Mouse (Mus musculus): ENCODE measurements around the gene Git1. TPM values are rescaled to one million over a fixed set of nuclear protein-coding genes. Genes with fewer than 3 reads are reported as not detected.

Git1 gene
- polyA plus RNA-seq, 1 experiment from 2014 or later = 14.1 TPM

DNA sequence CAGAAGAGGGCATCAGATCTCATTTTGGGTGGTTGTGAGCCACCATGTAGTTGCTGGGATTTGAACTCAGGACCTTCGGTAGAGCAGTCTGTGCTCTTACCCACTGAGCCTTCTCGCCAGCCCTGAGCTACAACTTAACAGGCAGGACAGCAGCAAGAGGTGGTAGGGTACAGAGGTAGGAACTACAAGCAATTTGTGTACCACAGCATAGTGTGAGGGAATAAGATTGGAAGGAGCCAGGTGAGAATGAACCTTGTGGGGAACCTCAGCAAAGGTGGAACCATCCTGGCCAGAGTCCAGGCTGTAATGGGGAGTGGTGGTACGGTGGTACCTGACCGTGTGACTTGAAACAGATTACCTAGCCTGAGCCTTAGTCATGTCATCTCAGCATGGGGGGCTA, 8.6 kb downstream of the Git1 start:
- no peak overlapping the region for H3K27ac ChIP-seq (ENCODE audit: low read depth, low read length)
- peaks cover 58% of the 10 kb centered on the region for H3K36me3 ChIP-seq (ENCODE audit: control insufficient read depth, insufficient read depth, low read length)
- H3K9me3 ChIP-seq (ENCODE audit: control insufficient read depth, low read length) = no peaks in the 10 kb centered on the region
- peaks cover 15% of the 10 kb centered on the region for H3K4me1 ChIP-seq (replicated peaks; ENCODE audit: control insufficient read depth, insufficient read depth, low read length)
- no peak overlapping the region for H3K9ac ChIP-seq (ENCODE audit: low read depth, low read length)
- no peak overlapping the region for H3K4me3 ChIP-seq (ENCODE audit: low read depth, low read length)
- no peaks in the 10 kb centered on the region for H3K27me3 ChIP-seq (replicated peaks; ENCODE audit: control insufficient read depth, insufficient read depth, low read length)
- H3K4me2 ChIP-seq = no peak overlapping the region
- DNase-seq (ENCODE audit: low spot score) (no peak), ATAC-seq (replicated peaks; ENCODE audit: low FRiP score) (no peak)
- WGBS = 88% methylated on average over 4 of the region's 4 CpGs

DNA sequence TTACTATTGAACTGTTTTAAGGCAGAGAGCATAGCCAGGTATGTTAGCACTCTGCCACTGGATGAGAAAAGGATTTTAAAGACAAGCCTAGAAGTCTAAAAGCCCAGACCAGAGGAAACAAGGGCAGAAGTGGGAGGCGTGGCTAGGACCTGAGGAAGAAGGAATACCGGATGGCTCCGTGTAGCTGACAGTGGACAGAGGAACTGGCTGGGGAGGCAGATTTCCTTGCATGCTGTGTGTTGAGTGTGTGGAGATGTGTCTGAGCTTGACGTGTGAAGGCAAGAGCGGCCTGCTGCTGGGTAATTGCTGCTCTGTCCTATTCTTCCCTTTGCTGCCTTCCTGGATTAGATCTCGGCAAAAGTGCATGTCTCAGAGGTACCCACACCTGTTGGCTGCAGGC, 9.1 kb downstream of the Git1 start:
- no peak for ATAC-seq (replicated peaks; ENCODE audit: low FRiP score)
- H3K9ac ChIP-seq (ENCODE audit: low read depth, low read length) = no peak overlapping the region
- H3K36me3 ChIP-seq (ENCODE audit: control insufficient read depth, insufficient read depth, low read length) = peaks cover 60% of the 10 kb centered on the region
- H3K4me1 ChIP-seq (replicated peaks; ENCODE audit: control insufficient read depth, insufficient read depth, low read length) = peaks cover 10% of the 10 kb centered on the region
- no peaks in the 10 kb centered on the region for H3K27me3 ChIP-seq (replicated peaks; ENCODE audit: control insufficient read depth, insufficient read depth, low read length)
- 87% methylated on average over 6 of the region's 6 CpGs for WGBS
- H3K4me2 ChIP-seq = no peak overlapping the region
- H3K9me3 ChIP-seq (ENCODE audit: control insufficient read depth, low read length) = no peaks in the 10 kb centered on the region
- DNase-seq (ENCODE audit: low spot score) = no peak
- H3K27ac ChIP-seq (ENCODE audit: low read depth, low read length) = no peak overlapping the region
- H3K4me3 ChIP-seq (ENCODE audit: low read depth, low read length) = no peak overlapping the region

GRCm38 (mm10) chr11:77503511-77503910, 10.1 kb downstream of the Git1 start:
- Histone ChIP-seq H3K9ac (ENCODE audit: low read depth, low read length) (no peak overlapping the region), H3K27ac (ENCODE audit: low read depth, low read length) (no peak overlapping the region)

DNA sequence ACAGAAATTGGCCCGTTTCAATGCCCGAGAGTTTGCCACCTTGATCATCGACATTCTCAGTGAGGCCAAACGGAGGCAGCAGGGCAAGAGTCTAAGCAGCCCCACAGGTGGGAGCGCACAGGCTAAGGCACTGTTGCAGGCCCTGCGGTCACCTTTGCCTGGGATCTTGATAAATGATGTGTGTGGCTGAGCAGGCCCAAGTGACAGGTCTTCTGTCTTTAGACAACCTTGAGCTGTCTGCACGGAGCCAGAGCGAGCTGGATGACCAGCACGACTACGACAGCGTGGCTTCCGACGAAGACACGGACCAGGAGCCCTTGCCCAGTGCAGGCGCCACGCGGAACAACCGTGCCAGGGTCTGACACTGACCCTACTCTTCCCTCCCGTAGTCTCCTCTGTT, 11.0 kb downstream of the Git1 start:
- no peak overlapping the region for H3K9ac ChIP-seq (ENCODE audit: low read depth, low read length)
- H3K27ac ChIP-seq (ENCODE audit: low read depth, low read length) = no peak overlapping the region
- no peaks in the 10 kb centered on the region for H3K9me3 ChIP-seq (ENCODE audit: control insufficient read depth, low read length)
- H3K4me3 ChIP-seq (ENCODE audit: low read depth, low read length) = no peak overlapping the region
- H3K4me1 ChIP-seq (replicated peaks; ENCODE audit: control insufficient read depth, insufficient read depth, low read length) = peaks cover 5% of the 10 kb centered on the region
- H3K36me3 ChIP-seq (ENCODE audit: control insufficient read depth, insufficient read depth, low read length) = peaks cover 57% of the 10 kb centered on the region
- 87% methylated on average over 19 of the region's 19 CpGs for WGBS
- H3K4me2 ChIP-seq = no peak overlapping the region
- no peak for ATAC-seq (replicated peaks; ENCODE audit: low FRiP score)
- H3K27me3 ChIP-seq (replicated peaks; ENCODE audit: control insufficient read depth, insufficient read depth, low read length) = no peaks in the 10 kb centered on the region
- no peak for DNase-seq (ENCODE audit: low spot score)

More at GRCm38 (mm10) chr11:77503511-77503910, 10.1 kb downstream of the Git1 start:
- WGBS = 67% methylated on average over 3 of the region's 3 CpGs
- peaks cover 60% of the 10 kb centered on the region for H3K36me3 ChIP-seq (ENCODE audit: control insufficient read depth, insufficient read depth, low read length)
- no peak overlapping the region for H3K4me2 ChIP-seq
- no peak overlapping the region for H3K4me3 ChIP-seq (ENCODE audit: low read depth, low read length)
- DNase-seq (ENCODE audit: low spot score) (no peak), ATAC-seq (replicated peaks; ENCODE audit: low FRiP score) (no peak)
- H3K4me1 ChIP-seq (replicated peaks; ENCODE audit: control insufficient read depth, insufficient read depth, low read length) = peaks cover 5% of the 10 kb centered on the region
- no peaks in the 10 kb centered on the region for H3K9me3 ChIP-seq (ENCODE audit: control insufficient read depth, low read length)
- H3K27me3 ChIP-seq (replicated peaks; ENCODE audit: control insufficient read depth, insufficient read depth, low read length) = no peaks in the 10 kb centered on the region

GRCm38 (mm10) chr11:77505291-77505980, 12.1 kb downstream of the Git1 start:
- H3K4me1 ChIP-seq (replicated peaks; ENCODE audit: control insufficient read depth, insufficient read depth, low read length) = peaks cover 5% of the 10 kb centered on the region
- ATAC-seq (replicated peaks; ENCODE audit: low FRiP score) (no peak), DNase-seq (ENCODE audit: low spot score) (no peak)
- H3K36me3 ChIP-seq (ENCODE audit: control insufficient read depth, insufficient read depth, low read length) = peaks cover 49% of the 10 kb centered on the region
- H3K4me3 ChIP-seq (ENCODE audit: low read depth, low read length) = no peak overlapping the region
- H3K9ac ChIP-seq (ENCODE audit: low read depth, low read length) = no peak overlapping the region
- H3K27me3 ChIP-seq (replicated peaks; ENCODE audit: control insufficient read depth, insufficient read depth, low read length) = no peaks in the 10 kb centered on the region
- 89% methylated on average over 22 of the region's 22 CpGs for WGBS
- no peaks in the 10 kb centered on the region for H3K9me3 ChIP-seq (ENCODE audit: control insufficient read depth, low read length)
- no peak overlapping the region for H3K27ac ChIP-seq (ENCODE audit: low read depth, low read length)
- H3K4me2 ChIP-seq = no peak overlapping the region

GRCm38 (mm10) chr11:77506273-77506672, 12.9 kb downstream of the Git1 start:
- Histone ChIP-seq H3K9me3 (ENCODE audit: control insufficient read depth, low read length) (no peaks in the 10 kb centered on the region), H3K4me1 (replicated peaks; ENCODE audit: control insufficient read depth, insufficient read depth, low read length) (peaks cover 5% of the 10 kb centered on the region), H3K27me3 (replicated peaks; ENCODE audit: control insufficient read depth, insufficient read depth, low read length) (no peaks in the 10 kb centered on the region), H3K36me3 (ENCODE audit: control insufficient read depth, insufficient read depth, low read length) (peaks cover 47% of the 10 kb centered on the region), H3K4me2 (no peak overlapping the region), H3K9ac (ENCODE audit: low read depth, low read length) (no peak overlapping the region), H3K4me3 (ENCODE audit: low read depth, low read length) (no peak overlapping the region), H3K27ac (ENCODE audit: low read depth, low read length) (no peak overlapping the region)
- ATAC-seq (replicated peaks; ENCODE audit: low FRiP score) (no peak), DNase-seq (ENCODE audit: low spot score) (no peak)
- WGBS = 88% methylated on average over 14 of the region's 14 CpGs

DNA sequence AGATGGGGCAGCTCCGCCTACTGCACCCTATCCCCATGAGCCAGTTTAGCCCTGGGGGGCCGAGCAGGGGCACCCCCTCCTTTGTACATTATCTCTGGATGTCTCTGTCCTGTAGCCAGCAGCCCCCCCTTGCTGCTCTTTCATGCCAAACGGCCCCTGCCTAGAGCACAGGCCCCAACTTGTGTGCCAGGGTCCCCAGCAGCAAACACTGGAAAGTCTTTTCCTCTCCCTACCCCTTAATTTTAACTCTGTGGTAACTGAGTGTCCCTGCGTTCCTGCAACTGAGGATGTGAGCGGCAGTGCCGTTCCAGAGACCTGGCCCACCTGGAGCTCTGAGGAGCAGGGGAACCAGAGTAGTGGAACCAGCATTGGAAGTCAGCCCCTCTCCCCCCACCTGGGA, 13.6 kb downstream of the Git1 start:
- Histone ChIP-seq H3K4me2 (no peak overlapping the region), H3K4me3 (ENCODE audit: low read depth, low read length) (no peak overlapping the region), H3K9ac (ENCODE audit: low read depth, low read length) (no peak overlapping the region), H3K27ac (ENCODE audit: low read depth, low read length) (no peak overlapping the region; the same call in 1 of the 2 replicates), H3K27me3 (replicated peaks; ENCODE audit: control insufficient read depth, insufficient read depth, low read length) (no peaks in the 10 kb centered on the region), H3K9me3 (ENCODE audit: control insufficient read depth, low read length) (no peaks in the 10 kb centered on the region), H3K36me3 (ENCODE audit: control insufficient read depth, insufficient read depth, low read length) (peaks cover 47% of the 10 kb centered on the region), H3K4me1 (replicated peaks; ENCODE audit: control insufficient read depth, insufficient read depth, low read length) (peaks cover 5% of the 10 kb centered on the region)
- DNase-seq (ENCODE audit: low spot score) = no peak
- 89% methylated on average over 6 of the region's 6 CpGs for WGBS
- no peak for ATAC-seq (replicated peaks; ENCODE audit: low FRiP score)

- ATAC-seq (replicated peaks; ENCODE audit: low FRiP score) = 0 out of 2 replicates have a peak, but pooled peaks have one; percentile 8
- Histone ChIP-seq H3K36me3 (ENCODE audit: control insufficient read depth, insufficient read depth, low read length) (peaks cover 44% of the 10 kb centered on the region), H3K9ac (ENCODE audit: low read depth, low read length) (no peak overlapping the region), H3K4me1 (replicated peaks; ENCODE audit: control insufficient read depth, insufficient read depth, low read length) (peaks cover 8% of the 10 kb centered on the region), H3K4me2 (no peak overlapping the region), H3K9me3 (ENCODE audit: control insufficient read depth, low read length) (no peaks in the 10 kb centered on the region), H3K27me3 (replicated peaks; ENCODE audit: control insufficient read depth, insufficient read depth, low read length) (no peaks in the 10 kb centered on the region), H3K27ac (ENCODE audit: low read depth, low read length) (no peak overlapping the region; the same call in 1 of the 2 replicates), H3K4me3 (ENCODE audit: low read depth, low read length) (no peak overlapping the region)
- 55% methylated on average over 4 of the region's 4 CpGs for WGBS
- DNase-seq (ENCODE audit: low spot score) = no peak
Measured at GRCm38 (mm10) chr11:77507426-77507825, 14.1 kb downstream of the Git1 start.

Measured in liver, embryonic 11.5 days (tissue).